Mouse (Mus musculus) right cerebral cortex, adult 2 months (tissue): ENCODE measurements around the gene Rgs19.

Experiments
- DNase-seq, 2 experiments: peaks; one replicate each; pipeline ENCODE4 v3.0.0; 2021 to 2022; ENCODE audit warnings: low spot score in 2 of 2

Rgs19 gene

GRCm38 (mm10) chr2:181683381-181683780, 10.4 kb downstream of the Rgs19 start:
- no peak for DNase-seq

GRCm38 (mm10) chr2:181681978-181682377, 11.8 kb downstream of the Rgs19 start:
- no peak for DNase-seq

GRCm38 (mm10) chr2:181680716-181681117, 13.1 kb downstream of the Rgs19 start:
- DNase-seq = peak in 1 of 2 experiments; percentile 52

- peak; percentile 71 to 78 for DNase-seq
These were observed 13.6 kb downstream of the Rgs19 start, which contains the start of gene Tcea2 for GRCm38 (mm10) chr2:181679951-181680715. Gene Tcea2 (plus strand): TSS chr2:181680310.

GRCm38 (mm10) chr2:181678780-181679179, 15.0 kb downstream of the Rgs19 start:
- DNase-seq = peak; percentile 78 to 86

GRCm38 (mm10) chr2:181677755-181678098, 16.1 kb downstream of the Rgs19 start:
- DNase-seq = no peak

GRCm38 (mm10) chr2:181677096-181677754, 16.6 kb downstream of the Rgs19 start:
- no peak for DNase-seq

GRCm38 (mm10) chr2:181676424-181676823, 17.4 kb downstream of the Rgs19 start:
- no peak for DNase-seq

GRCm38 (mm10) chr2:181675454-181675853, 18.3 kb downstream of the Rgs19 start:
- DNase-seq = no peak

GRCm38 (mm10) chr2:181674934-181675333, 18.8 kb downstream of the Rgs19 start:
- DNase-seq = no peak

GRCm38 (mm10) chr2:181673501-181673900, 20.3 kb downstream of the Rgs19 start:
- DNase-seq = no peak

GRCm38 (mm10) chr2:181671984-181672383, 21.8 kb downstream of the Rgs19 start:
- no peak for DNase-seq

- DNase-seq = no peak
These were observed 22.5 kb downstream of the Rgs19 start, which contains the start of gene Sox18 for GRCm38 (mm10) chr2:181671326-181671725. Gene Sox18 (minus strand): TSS chr2:181671640.

GRCm38 (mm10) chr2:181670913-181671311, 22.9 kb downstream of the Rgs19 start:
- DNase-seq = no peak

- no peak for DNase-seq
These were observed 23.4 kb downstream of the Rgs19 start for GRCm38 (mm10) chr2:181670285-181670912.

- no peak for DNase-seq
These were observed 30.5 kb downstream of the Rgs19 start for GRCm38 (mm10) chr2:181663298-181663630.

GRCm38 (mm10) chr2:181662620-181663297, 31.0 kb downstream of the Rgs19 start:
- no peak for DNase-seq

- DNase-seq = peak; percentile 77 to 85
These were observed 34.1 kb downstream of the Rgs19 start for GRCm38 (mm10) chr2:181659609-181660055.

- peak; percentile 59 to 77 for DNase-seq
These were observed 34.7 kb downstream of the Rgs19 start for GRCm38 (mm10) chr2:181658930-181659555.

GRCm38 (mm10) chr2:181658528-181658927, 35.2 kb downstream of the Rgs19 start:
- no peak for DNase-seq

- no peak for DNase-seq
These were observed 36.3 kb downstream of the Rgs19 start for GRCm38 (mm10) chr2:181657441-181657840.

GRCm38 (mm10) chr2:181656734-181657133, 37.0 kb downstream of the Rgs19 start, which contains the start of gene Gm29797:
Gene Gm29797 (plus strand): TSS chr2:181657034.
- DNase-seq = no peak
